Mouse (Mus musculus) 3T3-L1 (cell line): ENCODE measurements at regions not wholly inside any gene's neighbourhood (a gene's known extent, or its start where the extent isn't known, plus 50 kb on each side); places are given as distances from the start of the nearest gene placed in this dataset.

Experiments used
- DNase-seq: peaks from one replicate; pipeline ENCODE4 v3.0.0-alpha.2; 2015; ENCODE audit warnings: low read depth, low spot score

DNA sequence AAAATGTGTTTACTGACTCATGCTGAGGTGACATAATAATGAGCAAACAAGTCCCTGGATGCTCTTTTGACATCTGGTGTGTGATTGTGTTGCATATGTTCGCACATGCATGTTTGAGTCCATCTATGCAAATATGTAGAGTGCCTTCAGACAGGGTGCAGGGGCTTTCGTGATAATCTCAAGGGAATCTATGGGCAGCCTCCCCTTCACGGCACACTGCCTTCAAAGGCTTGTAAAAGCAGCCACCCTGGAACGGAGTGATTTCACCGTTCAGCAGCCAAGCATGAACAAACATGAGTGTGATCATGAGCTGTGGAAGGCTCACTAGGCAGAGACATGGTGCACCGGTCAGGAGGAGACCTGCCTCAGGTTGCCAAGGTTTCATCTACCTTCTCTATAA lies 57.1 kb upstream of the Mbip start:
- DNase-seq = no peak

DNA sequence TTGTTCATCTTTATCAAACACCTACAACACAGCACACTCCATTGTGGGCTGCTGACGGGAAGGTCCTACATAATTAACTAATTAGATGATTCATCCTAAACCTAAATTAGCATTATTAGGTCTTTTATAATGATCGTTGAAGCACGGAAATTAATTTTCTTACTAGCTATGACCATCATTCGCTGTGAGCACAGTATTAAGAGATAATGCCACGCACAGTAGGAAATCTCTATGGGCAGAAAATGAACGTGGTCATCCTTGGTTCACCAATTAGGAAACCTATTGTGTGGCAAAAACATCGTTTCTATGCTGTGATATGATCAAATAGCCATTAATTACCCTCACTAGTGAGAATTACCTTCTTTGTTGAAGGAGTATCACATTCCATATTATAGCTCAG lies 56.4 kb upstream of the Mbip start:
- no peak for DNase-seq
